Mouse (Mus musculus): ENCODE measurements around the gene Nrg3. TPM values are rescaled to one million over a fixed set of nuclear protein-coding genes. Genes with fewer than 3 reads are reported as not detected.

Nrg3 gene
- total RNA-seq, 1 experiment from 2014 or later: not detected

GRCm38 (mm10) chr14:39034482-39034881 lies 438.4 kb downstream of the Nrg3 start:
- ATAC-seq (replicated peaks; ENCODE audit: insufficient number of reproducible peaks, low FRiP score, low TSS enrichment, poor library complexity, severe bottlenecking): no peak

GRCm38 (mm10) chr14:39023065-39023464 lies 449.8 kb downstream of the Nrg3 start:
- no peak for ATAC-seq (replicated peaks; ENCODE audit: insufficient number of reproducible peaks, low FRiP score, low TSS enrichment, poor library complexity, severe bottlenecking)

- no peak for ATAC-seq (replicated peaks; ENCODE audit: insufficient number of reproducible peaks, low FRiP score, low TSS enrichment, poor library complexity, severe bottlenecking)
Measured at GRCm38 (mm10) chr14:39014126-39014525, 458.8 kb downstream of the Nrg3 start.

- ATAC-seq (replicated peaks; ENCODE audit: insufficient number of reproducible peaks, low FRiP score, low TSS enrichment, poor library complexity, severe bottlenecking): no peak
Measured at GRCm38 (mm10) chr14:38997843-38998242, 475.0 kb downstream of the Nrg3 start.

- ATAC-seq (replicated peaks; ENCODE audit: insufficient number of reproducible peaks, low FRiP score, low TSS enrichment, poor library complexity, severe bottlenecking): no peak
Measured at GRCm38 (mm10) chr14:38992574-38992866, 480.4 kb downstream of the Nrg3 start.

GRCm38 (mm10) chr14:38991847-38992573 lies 480.9 kb downstream of the Nrg3 start:
- no peak for ATAC-seq (replicated peaks; ENCODE audit: insufficient number of reproducible peaks, low FRiP score, low TSS enrichment, poor library complexity, severe bottlenecking)

- no peak for ATAC-seq (replicated peaks; ENCODE audit: insufficient number of reproducible peaks, low FRiP score, low TSS enrichment, poor library complexity, severe bottlenecking)
Measured at GRCm38 (mm10) chr14:38959367-38959766, 513.5 kb downstream of the Nrg3 start.

- ATAC-seq (replicated peaks; ENCODE audit: insufficient number of reproducible peaks, low FRiP score, low TSS enrichment, poor library complexity, severe bottlenecking): no peak
Measured at GRCm38 (mm10) chr14:38937481-38937880, 535.4 kb downstream of the Nrg3 start.

GRCm38 (mm10) chr14:38936483-38937054 lies 536.3 kb downstream of the Nrg3 start:
- ATAC-seq (replicated peaks; ENCODE audit: insufficient number of reproducible peaks, low FRiP score, low TSS enrichment, poor library complexity, severe bottlenecking): no peak

- no peak for ATAC-seq (replicated peaks; ENCODE audit: insufficient number of reproducible peaks, low FRiP score, low TSS enrichment, poor library complexity, severe bottlenecking)
Measured at GRCm38 (mm10) chr14:38923652-38924051, 549.2 kb downstream of the Nrg3 start.

GRCm38 (mm10) chr14:38920800-38921199 lies 552.1 kb downstream of the Nrg3 start:
- no peak for ATAC-seq (replicated peaks; ENCODE audit: insufficient number of reproducible peaks, low FRiP score, low TSS enrichment, poor library complexity, severe bottlenecking)

- no peak for ATAC-seq (replicated peaks; ENCODE audit: insufficient number of reproducible peaks, low FRiP score, low TSS enrichment, poor library complexity, severe bottlenecking)
Measured at GRCm38 (mm10) chr14:38870591-38870990, 602.3 kb downstream of the Nrg3 start.

GRCm38 (mm10) chr14:38847566-38847965 lies 625.3 kb downstream of the Nrg3 start:
- ATAC-seq (replicated peaks; ENCODE audit: insufficient number of reproducible peaks, low FRiP score, low TSS enrichment, poor library complexity, severe bottlenecking): no peak

- no peak for ATAC-seq (replicated peaks; ENCODE audit: insufficient number of reproducible peaks, low FRiP score, low TSS enrichment, poor library complexity, severe bottlenecking)
Measured at GRCm38 (mm10) chr14:38847091-38847490, 625.8 kb downstream of the Nrg3 start.

GRCm38 (mm10) chr14:38835006-38835405 lies 637.9 kb downstream of the Nrg3 start:
- ATAC-seq (replicated peaks; ENCODE audit: insufficient number of reproducible peaks, low FRiP score, low TSS enrichment, poor library complexity, severe bottlenecking): no peak

- no peak for ATAC-seq (replicated peaks; ENCODE audit: insufficient number of reproducible peaks, low FRiP score, low TSS enrichment, poor library complexity, severe bottlenecking)
Measured at GRCm38 (mm10) chr14:38824891-38825290, 648.0 kb downstream of the Nrg3 start.

GRCm38 (mm10) chr14:38797027-38797426 lies 675.9 kb downstream of the Nrg3 start:
- no peak for ATAC-seq (replicated peaks; ENCODE audit: insufficient number of reproducible peaks, low FRiP score, low TSS enrichment, poor library complexity, severe bottlenecking)

- ATAC-seq (replicated peaks; ENCODE audit: insufficient number of reproducible peaks, low FRiP score, low TSS enrichment, poor library complexity, severe bottlenecking): no peak
Measured at GRCm38 (mm10) chr14:38775291-38776116, 697.4 kb downstream of the Nrg3 start.

- ATAC-seq (replicated peaks; ENCODE audit: insufficient number of reproducible peaks, low FRiP score, low TSS enrichment, poor library complexity, severe bottlenecking): no peak
Measured at GRCm38 (mm10) chr14:38774811-38775210, 698.1 kb downstream of the Nrg3 start.

GRCm38 (mm10) chr14:38730465-38730864 lies 742.4 kb downstream of the Nrg3 start:
- ATAC-seq (replicated peaks; ENCODE audit: insufficient number of reproducible peaks, low FRiP score, low TSS enrichment, poor library complexity, severe bottlenecking): no peak

Data from monocyte, adult 5-6 weeks (primary cell).